Mouse (Mus musculus): ENCODE data around the gene Usp19.

- TF ChIP-seq POLR2A (IDR thresholded peaks at IDR 0.05; ENCODE audit: borderline replicate concordance, low read depth, low read length) = no peak
- TF ChIP-seq CTCF (IDR thresholded peaks at IDR 0.05; ENCODE audit: low read depth, low read length) = no peak
Observed at GRCm38 (mm10) chr9:108450292-108451169, 39.9 kb upstream of the Usp19 start.
